Mouse (Mus musculus) c-Kit-positive CD71-positive TER-119-negative erythroid progenitor cells, embryonic 14.5 days (primary cell): Measurements from ENCODE around the gene Ybey.

ENCODE experiments used
- DNase-seq: peaks from one replicate; pipeline ENCODE4 v3.0.0-alpha.2; 2013; ENCODE audit warnings: low read depth

Gene Ybey

DNA sequence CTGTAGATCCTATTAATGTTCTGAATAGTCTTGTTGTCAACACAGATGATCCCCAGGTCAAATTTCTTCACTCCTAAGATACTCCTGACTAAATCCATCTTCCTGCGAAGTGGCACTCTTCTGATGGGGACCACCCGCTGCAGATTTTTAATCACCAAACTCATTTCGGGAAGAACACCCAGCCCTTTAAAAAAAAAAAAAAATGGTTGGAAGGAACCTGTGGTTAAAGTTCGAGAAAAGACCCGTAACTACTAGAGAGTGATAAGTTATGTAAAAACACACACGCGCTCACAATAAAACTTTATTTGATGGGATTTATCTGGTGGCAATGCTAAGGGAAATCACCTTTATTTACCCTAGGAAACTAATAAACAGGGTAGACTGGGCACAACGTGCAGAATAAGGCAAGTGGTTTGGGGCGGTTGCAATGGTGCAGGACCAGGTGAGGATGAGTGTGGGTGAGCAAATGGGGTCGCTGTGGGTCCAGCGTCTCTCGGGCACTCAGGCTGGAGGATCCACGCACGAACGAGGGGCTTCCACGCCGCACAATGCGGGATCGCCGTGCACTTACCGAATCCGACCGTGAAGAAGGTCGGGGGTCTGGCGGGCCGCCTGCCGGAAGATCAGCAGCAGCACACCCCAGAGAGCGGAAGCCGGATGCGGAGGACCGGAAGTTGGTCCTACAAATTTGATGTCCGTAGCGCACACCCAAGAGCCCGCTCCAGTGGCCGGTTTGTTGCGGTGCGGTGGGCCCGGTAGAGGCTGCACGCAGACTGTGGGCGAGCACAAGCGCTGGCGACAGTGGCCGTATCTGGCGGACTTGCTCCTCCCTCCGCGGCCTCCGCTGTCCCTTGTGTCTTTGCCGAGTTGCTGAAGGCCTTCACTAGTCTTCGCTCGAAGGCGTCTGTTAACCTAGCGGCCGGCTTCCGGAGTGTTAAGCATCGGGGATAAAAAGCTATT lies at the start of gene Ybey, which contains the start of gene Mcm3ap:
Gene Ybey, minus strand, starts transcription at position 912 of the 960 bp plus-strand sequence.
Gene Mcm3ap, plus strand, starts transcription at position 725 of the 960 bp plus-strand sequence.
- DNase-seq = peak; percentile 84

DNA sequence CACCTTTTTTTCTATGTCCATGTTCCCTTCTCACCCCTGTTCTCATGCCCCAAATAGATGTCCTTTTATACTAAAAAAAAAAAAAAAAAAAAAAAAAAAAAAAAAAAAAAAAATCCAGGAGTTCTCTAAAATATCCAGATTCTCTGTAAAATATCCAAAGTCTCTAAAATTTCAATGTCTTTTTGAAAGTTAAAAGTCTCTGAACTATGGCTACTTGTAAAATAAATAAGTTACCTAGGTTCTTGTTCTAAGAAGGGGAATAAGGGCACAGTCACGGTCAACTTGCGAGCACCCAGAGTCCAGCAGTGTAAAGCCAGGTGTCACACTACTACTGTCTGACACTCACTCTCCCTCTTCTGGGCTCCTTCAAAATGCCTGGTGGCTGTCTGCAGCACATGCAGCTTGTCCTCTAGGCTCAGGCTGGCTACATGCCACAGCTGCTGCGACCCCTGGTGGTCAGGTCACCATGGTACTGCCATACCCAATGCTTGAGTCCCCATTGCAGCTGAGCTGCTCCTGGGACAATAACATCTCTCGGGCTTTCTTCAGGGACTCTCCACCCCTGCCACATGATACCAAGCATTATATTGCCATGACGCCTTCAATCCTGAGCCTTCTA lies 44.2 kb upstream of the Ybey start:
- DNase-seq = peak; percentile 73

DNA sequence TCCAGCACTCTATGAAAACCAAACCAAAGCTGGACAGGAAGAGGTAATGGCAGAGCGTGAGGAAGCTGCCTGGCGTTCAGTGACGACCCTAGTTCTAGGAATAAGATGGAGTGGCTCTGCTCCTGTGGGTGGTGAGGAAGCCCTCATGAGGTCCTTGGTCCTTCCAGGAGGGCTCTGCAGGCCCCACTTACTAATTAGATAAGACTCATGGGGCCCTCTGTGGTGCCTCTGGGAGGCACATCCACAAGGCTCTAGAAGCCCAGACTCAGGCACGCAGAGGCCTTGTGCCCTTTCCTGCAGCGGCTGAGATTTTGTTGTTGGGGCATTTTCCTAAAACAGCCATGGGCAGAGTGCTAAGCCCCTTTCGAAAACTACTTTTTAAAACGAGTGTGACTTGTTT lies 37.0 kb upstream of the Ybey start:
- no peak for DNase-seq

DNA sequence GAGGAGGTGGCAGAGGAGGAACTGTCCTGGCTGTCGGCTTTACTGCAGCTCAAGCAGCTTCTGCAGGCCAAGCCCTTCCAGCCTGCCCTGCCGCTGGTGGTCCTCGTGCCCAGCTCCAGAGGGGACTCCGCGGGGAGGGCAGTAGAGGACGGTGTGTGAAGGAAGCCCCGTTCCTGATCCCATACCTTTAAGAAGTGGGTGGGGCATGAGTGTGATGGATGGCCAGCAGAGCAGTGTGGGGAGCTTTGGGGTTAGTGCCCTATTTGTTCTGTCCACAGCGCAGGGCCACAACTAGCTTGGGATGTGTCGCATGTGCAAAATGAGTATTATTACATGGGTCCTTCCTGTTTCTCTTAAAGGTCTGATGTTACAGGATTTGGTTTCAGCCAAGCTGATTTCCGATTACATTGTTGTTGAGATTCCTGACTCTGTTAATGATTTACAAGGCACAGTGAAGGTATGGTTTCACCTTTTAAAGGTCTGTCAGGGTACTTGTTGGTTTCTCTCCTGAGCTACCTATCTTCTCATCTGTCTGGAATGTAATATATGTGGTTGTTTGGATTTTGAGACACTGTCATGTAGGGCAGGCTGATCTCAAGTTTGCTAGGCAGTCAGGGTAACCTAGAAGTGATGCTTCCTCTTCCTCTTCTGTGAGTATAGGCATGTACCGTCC lies 35.5 kb upstream of the Ybey start:
- DNase-seq = no peak

DNA sequence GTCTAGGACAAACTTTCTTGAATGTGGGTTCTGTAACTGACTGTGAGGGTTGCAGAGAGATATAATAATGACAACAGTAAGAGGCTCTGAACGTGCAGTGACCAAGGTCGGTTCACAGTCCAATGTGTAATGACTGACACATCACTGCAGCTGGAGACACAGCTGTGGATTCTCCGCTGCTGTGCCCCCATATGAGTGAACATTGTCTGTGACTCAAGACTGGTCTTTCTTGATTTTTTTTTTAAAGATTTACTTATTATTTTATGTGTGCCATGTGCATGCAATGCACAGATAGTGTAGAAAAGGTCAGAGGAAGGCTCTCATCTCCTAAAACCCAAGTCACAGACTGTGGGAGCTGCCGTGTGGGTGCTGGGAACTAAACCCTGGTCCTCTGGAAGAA lies 28.6 kb upstream of the Ybey start:
- DNase-seq = no peak

DNA sequence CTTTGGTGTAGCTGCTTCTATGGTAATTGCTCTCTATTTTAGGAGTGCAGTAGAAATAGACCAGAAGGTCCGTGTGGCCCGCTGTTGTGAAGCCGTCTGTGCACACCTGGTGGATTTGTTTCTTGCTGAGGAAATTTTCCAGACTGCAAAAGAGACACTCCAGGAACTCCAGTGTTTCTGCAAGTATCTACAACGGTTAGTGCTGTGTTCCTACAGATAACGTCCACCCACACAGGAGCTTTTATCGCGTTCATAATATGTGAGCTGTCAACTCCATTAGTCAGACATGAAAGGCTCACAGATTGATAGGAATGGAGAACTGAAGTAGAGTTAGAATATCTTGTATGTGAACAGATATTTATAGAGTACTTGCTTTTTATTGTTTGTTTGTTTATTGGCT lies 27.5 kb upstream of the Ybey start:
- peak; percentile 43 for DNase-seq

DNA sequence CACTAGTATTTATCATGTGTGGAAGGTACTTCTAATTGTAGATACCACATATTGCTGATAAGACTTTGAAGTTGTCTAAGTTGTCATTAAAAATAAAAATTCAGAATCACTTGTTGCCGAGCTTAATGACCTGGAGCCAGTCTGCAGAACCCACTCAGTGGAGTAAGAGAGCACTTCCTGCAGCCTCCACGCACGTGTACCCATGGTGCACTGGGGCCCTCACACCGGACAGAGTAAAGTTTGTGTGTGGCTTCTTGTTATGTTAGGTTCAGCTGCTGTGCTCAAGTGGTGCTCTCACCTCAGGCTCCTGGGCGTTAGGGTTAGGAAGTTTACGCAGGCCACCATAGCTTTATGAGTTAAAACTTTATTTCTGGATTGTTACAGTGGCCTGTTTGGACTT lies 26.6 kb upstream of the Ybey start:
- DNase-seq = no peak

DNA sequence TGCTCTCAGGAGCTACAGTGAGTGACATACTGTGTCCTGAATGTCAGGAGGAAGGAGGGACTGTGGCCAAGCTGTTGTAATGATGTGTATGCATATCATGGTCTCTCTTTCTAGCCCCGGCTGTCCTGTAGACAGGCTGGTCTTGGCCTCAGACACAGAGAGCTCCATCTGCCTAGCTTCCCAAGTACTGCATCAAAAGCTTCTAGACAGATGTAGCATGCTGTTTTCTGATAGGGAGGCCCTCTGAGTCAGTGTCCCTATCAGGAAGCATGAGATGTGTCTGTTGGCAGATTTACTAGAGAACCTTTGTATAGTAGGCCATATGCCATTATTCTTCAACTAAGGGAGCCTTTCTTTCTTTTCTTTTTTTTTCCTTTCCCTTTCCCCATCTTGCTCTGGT lies 24.6 kb upstream of the Ybey start:
- peak; percentile 59 for DNase-seq

DNA sequence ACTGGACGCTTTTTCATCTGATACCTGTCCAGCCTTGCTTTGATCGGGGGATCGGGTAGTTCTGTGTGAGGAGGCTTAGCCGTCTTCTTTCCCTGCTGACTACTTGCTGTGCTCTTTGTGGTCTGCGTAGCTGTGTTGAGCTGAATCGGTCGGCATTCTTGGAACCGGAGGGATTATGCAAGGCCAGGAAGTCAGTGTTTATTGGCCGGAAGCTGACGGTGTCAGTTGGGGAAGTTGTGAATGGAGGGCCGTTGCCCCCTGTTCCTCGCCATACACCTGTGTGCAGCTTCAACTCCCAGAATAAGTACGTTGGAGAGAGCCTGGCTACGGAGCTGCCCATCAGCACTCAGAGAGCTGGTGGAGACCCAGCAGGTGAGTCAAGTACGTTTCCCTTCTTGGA lies 20.3 kb upstream of the Ybey start:
- no peak for DNase-seq

DNA sequence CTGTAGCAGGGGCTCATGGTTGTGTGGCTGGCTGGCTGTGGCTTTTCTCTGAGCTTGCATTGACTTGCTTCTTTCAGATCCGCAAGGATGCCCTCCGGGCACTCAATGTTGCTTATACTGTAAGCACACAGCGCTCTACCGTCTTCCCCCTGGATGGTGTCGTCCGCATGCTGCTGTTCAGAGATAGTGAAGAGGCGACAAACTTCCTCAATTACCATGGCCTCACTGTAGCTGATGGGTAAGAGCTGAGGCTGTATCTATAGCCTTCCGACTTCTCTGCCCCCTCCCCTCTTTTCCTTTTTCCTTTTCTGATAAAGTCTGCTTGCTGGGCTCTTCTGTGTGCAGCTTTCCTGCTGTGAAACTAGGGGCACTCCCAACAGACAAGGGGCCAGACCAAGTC lies 19.4 kb upstream of the Ybey start:
- DNase-seq = no peak

DNA sequence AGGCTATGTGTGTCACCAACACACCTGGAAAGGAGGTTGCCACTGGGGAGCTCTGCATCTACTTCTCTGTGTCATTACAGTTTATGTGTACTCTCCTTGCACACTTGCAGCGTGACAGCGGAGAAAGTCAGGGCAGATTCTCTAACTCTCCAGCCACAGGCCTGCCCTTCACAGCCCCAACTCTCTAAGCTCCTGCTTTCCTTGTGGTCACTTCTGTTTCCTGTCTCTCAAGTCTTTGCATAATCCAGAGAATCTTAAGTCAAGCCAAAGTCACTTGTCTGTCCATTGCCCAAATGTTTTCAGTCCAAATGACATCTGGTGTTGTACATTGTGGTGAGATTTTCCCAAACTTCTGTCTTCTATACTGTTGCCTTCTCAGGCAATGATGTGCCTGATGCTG lies 17.4 kb upstream of the Ybey start:
- DNase-seq = no peak

DNA sequence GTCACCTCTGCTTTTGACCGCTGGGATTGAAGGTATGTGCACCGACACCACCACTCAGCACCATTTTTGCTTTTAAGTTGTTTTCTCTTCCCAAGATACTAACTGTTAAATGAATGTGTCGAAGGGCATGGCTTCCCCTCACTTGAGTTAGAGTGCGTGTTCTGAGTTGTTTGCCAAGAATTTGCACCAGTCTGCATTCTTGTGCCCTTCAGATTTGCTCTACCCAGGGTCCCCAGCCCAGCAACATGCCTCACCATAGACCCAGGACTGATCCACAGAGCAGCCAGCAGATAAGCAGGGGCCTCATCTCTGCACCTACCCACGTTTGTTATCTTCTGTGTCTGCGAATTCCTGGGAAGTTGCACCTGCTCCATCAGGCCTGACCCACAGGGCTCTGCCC lies 12.6 kb upstream of the Ybey start:
- DNase-seq = no peak

DNA sequence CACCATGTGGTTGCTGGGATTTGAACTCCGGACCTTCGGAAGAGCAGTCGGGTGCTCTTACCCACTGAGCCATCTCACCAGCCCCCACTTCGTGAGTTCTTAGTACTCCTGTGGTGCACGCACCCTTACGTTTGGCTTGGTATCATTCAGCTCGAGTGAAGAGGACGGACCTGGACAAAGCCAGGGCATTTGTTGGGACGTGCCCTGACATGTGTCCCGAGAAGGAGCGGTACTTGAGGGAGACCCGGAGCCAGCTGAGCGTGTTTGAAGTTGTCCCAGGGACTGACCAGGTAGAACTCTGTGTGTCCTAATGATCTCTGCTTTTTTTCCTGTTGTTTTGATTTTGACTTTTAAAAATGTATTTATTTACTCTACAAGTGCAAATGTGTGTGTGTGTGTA lies 11.9 kb upstream of the Ybey start:
- DNase-seq = no peak

DNA sequence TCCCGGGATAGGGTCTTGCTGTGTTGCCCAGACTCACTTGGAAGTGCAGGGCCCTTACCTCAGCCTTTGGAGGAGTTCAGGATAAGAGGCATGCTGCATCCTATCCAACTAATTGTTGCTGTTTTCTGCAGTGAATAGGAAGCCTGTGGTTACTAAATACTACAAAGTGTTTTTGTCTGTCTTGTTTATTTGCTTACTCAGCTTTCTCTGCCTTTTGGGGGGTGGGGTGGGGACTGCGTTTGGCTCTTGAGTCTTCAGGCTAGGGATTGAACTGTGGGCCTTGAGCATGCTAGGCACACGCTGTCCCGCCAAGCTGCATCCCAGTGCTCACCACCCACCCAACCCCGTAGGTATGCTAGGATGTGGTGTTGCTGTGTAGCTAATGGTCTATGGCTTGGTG lies 4.8 kb upstream of the Ybey start:
- no peak for DNase-seq

DNA sequence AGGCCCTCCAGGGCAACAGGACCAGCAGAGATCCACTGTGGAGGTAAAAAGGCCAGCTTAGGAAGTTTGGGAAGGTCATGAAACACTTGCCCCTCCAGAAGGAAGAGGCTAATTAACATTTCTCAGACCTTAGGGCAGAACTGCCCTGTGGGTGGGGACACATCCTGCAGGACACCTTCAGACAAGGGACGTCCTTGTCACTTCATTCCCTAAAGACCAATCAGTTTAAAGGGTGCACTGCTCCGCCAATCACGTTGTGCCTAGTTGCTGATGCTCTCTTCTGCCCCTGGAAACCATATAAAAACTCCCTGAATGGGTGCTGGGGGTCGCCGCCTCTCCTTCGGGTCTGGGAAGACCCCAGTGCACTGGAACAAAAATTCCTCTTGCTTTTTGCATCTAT lies 6.2 kb downstream of the Ybey start:
- no peak for DNase-seq

DNA sequence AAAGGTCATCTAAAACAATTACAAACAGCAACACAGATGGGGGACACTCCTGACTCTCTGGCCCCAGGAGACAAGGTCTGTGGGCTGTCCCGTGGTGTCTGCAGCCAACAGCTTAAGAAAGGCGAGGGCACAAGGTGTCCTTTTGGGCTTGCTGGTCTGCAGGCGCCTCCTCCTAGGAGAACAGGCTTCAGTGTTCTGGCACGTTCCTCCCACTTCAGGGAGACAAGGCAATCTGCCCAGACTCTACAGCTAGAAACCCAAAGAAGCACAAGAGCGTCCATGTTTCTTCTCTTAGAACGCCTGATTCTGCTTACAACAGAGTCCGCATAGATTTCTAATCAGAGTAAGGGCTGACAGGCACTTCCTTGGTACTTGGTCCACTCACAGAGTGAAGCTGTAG lies 6.6 kb downstream of the Ybey start:
- DNase-seq = no peak

DNA sequence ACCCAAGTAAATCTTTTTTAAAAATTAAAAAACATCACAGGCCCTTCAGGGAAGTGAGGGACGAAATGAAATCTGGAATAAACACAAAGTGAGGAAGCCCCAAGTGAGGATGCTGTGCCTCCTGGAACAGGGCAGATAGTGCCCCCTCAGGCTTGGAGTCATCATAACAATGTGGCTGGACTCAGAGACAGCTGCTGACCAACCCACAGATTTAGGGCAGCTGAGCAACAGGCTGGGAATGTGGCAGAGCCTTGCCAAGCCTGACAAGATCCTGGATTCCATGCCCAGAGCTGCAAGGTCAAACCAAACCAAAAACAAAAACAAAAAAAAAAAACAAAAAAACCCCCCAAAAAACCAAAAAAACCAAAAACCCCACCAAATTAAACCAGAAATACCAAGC lies 7.7 kb downstream of the Ybey start:
- DNase-seq = no peak

DNA sequence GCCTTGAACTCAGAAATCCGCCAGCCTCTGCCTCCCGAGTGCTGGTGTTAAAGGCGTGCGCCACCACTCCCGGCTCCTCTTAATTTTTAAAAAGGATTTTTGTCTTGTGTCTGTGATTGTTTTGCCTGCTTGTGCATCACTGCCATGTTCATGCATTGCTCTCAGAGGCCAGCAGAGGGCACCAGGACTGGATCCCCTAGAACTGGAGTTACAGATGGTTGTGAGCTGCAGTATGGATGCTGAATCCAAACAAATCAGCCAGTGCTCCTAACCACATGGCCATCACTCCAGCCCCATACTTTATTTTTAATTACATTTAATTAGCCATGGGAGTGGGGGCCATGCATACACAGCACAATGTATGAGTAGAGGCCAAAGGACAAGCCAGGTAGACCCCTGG lies 13.6 kb downstream of the Ybey start:
- DNase-seq = no peak

DNA sequence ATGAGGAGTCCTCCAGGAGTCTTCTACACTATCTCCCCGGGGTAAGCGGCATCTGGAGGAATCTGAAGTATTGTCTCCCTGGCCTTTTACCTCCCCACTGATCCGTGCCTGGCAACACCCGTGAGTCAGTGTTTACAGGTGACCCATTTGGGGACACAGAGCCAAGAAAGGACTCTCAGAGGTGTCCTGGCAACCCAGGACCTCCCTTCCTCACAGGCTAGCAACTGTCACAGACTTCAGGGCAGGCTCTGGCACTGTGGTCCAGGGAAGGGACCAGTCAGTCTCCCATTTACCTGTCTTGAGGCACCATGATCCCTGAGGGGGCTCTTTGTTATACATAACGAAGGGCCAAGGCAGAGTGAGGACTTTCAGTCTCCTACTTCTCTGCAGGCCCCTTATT lies 20.1 kb downstream of the Ybey start, which contains the start of gene 2610028H24Rik:
Gene 2610028H24Rik, plus strand, starts transcription at position 231 of the 400 bp plus-strand sequence.
- no peak for DNase-seq

DNA sequence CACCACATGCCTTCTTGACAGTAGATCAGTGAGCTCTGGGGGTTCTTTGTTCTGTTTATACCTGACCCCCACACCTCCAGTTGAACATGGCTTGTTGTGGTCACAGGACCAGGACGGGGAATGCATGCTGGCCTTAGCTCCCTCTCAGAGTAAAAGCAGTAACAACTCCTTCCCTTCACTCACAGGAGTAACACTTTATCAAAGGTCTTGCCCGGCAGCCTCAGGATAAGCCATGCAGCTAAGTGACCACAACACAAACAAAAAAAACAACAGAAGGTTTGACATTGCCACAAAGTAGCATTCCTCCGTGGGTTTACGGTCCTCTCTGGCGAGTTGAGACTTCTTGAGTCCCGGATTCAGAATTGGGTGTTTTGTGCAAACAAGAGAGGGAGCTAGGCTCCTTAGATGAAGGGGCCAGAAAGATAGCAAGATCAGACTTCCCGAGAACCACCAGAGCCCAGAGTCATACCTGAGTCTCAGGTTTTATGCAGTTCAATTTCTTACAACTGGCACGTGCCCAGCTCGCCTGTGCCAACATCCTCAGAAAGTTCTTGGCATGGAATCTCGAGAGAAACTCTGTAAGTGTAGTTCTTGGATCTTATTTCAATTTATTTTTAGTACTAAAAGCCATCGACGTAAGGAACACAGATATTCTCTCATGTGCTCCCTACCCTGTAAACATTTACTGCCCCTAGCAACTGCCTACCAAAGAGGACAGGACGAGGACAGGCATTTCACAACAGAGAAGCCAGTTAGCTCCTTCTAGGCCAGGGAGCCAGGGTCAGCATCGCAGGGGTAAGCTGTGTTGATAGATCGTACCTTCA lies 21.3 kb downstream of the Ybey start:
- DNase-seq = no peak

DNA sequence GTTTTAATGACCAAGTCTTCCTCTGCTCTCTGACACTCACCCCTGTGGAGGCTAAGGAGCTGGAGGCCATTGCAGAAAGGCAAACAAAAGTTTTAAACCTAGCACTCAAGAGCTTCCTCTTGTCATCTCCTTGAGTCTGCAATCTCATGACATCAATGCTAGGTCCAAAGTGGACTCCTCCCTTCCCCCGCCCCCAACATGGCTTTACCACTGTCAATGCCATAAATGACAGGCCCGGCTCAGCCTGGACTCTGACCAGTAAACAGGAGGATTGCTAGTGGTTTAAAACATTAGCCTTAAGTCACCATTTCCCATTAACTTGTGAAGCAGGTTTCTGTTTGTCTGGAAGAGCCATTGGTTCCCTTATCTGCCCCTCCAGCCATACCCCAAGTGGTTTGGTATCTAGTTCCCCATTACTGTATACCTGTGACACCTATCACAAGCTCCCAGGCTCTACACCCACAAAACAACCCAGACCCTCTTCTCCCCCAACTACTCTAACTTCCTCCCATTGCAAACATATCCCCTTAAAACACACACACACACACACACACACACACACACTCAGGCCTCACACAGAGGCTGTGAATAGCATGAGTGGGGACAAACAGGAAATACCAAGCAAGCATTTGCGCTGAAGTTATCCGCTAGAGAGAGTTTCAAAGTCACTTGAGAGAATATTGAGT lies 22.8 kb downstream of the Ybey start:
- no peak for DNase-seq
